Mouse (Mus musculus) ES-Bruce4 (cell line): ENCODE measurements around the gene Fbxl8. TPM values are rescaled to one million over a fixed set of nuclear protein-coding genes. Genes with fewer than 3 reads are reported as not detected.
A peak's percentile ranks its signal among the peaks of the same experiment; 100 is the strongest.
"Not testable (repeated sequence)": the region's sequence is repeated elsewhere in the genome, so short reads cannot be mapped to it uniquely, and the experiment has no call there.

Source experiments
- H3K27ac ChIP-seq: 2 replicates; pipeline ENCODE4 v1.5.1; 2012; ENCODE audit warnings: low read length, inconsistent platforms; ENCODE audit not compliant: insufficient read depth
- H3K27me3 ChIP-seq: 2 replicates; pipeline ENCODE4 v1.6.1; 2012; ENCODE audit warnings: mild to moderate bottlenecking, low read length, inconsistent platforms; ENCODE audit not compliant: control insufficient read depth, poor library complexity, insufficient read depth, severe bottlenecking
- H3K36me3 ChIP-seq: 2 replicates; pipeline ENCODE4 v1.6.1; 2012; ENCODE audit warnings: inconsistent platforms, mild to moderate bottlenecking, low read length, moderate library complexity; ENCODE audit not compliant: control insufficient read depth, poor library complexity, insufficient read depth, severe bottlenecking
- H3K4me1 ChIP-seq: one replicate; pipeline ENCODE4 v1.8.1; 2011; ENCODE audit warnings: low read length; ENCODE audit not compliant: control insufficient read depth, insufficient read depth
- H3K4me3 ChIP-seq: 2 replicates; pipeline ENCODE4 v1.5.1; 2011; ENCODE audit warnings: low read depth, mild to moderate bottlenecking, low read length
- H3K9ac ChIP-seq: 2 replicates; pipeline ENCODE4 v1.6.1; 2012; ENCODE audit warnings: low read depth, mild to moderate bottlenecking, inconsistent platforms; ENCODE audit not compliant: poor library complexity, severe bottlenecking
- H3K9me3 ChIP-seq: replicated peaks from 2 replicates; pipeline ENCODE4 v1.6.1; 2012; ENCODE audit warnings: mild to moderate bottlenecking, low read length, inconsistent platforms; ENCODE audit not compliant: control insufficient read depth, poor library complexity, insufficient read depth, severe bottlenecking
- CTCF ChIP-seq: IDR thresholded peaks from one replicate; pipeline ENCODE4 v1.8.1; 2011; ENCODE audit warnings: low read depth, low read length
- EP300 ChIP-seq: IDR thresholded peaks from 2 replicates; pipeline ENCODE4 v1.6.1; 2011; ENCODE audit warnings: low read depth, low read length; ENCODE audit not compliant: insufficient read depth
- POLR2A ChIP-seq: IDR thresholded peaks from one replicate; pipeline ENCODE4 v1.8.1; 2011; ENCODE audit warnings: low read length; ENCODE audit not compliant: insufficient read depth
- polyA plus RNA-seq: library from polyadenylated mRNA; stranded (reverse); fragments of >200 nt; gene quantifications from 2 replicates; pipeline ENCODE4 v1.2.4, GENCODE M21; 2011; ENCODE audit warnings: low read depth; ENCODE audit not compliant: missing spikeins, insufficient read depth, insufficient read length

Gene Fbxl8
- polyA plus RNA-seq, 1 experiment: 1.5 TPM

DNA sequence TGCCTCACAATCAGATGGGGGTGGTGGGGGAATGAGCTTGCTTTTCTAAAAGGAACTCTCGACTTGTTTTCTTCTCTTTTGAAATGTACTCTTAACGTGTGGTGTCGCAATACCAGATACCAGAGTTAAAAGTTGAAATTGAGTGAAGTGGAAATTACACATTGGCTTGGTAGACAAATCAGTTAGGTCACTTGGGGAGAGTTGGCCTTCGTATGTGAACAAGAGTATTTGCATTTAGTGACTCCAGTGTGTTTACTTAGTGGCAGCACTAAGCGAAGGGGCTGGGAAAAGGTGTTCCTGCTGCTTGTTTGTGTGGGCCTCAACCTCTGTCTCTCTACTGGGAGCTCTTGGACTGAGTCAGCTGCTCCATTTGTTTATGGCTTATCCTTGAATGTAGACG lies 38.5 kb upstream of the Fbxl8 start:
- H3K9ac ChIP-seq: peak overlapping the region; percentile 89
- H3K9me3 ChIP-seq: no peaks in the 10 kb centered on the region
- peak overlapping the region; percentile 78 for H3K4me3 ChIP-seq
- peaks cover 7% of the 10 kb centered on the region; the same call in 1 of the 2 replicates for H3K36me3 ChIP-seq
- no peak overlapping the region for H3K27ac ChIP-seq
- H3K4me1 ChIP-seq: peaks cover 2% of the 10 kb centered on the region
- no peak for TF ChIP-seq EP300
- H3K27me3 ChIP-seq: no peaks in the 10 kb centered on the region

- Histone ChIP-seq H3K27ac (peak overlapping the region; percentile 98), H3K36me3 (peaks cover 38% of the 10 kb centered on the region), H3K9me3 (no peaks in the 10 kb centered on the region), H3K9ac (peak overlapping the region; percentile 75; the same call in 1 of the 2 replicates), H3K4me3 (no peak overlapping the region), H3K27me3 (no peaks in the 10 kb centered on the region), H3K4me1 (peaks cover 9% of the 10 kb centered on the region)
- TF ChIP-seq POLR2A: no peak
- TF ChIP-seq EP300: 0 out of 2 replicates have a peak, but pooled peaks have one; percentile 5
- TF ChIP-seq CTCF: no peak
Observed at GRCm38 (mm10) chr8:105231503-105232320, 32.7 kb upstream of the Fbxl8 start.

DNA sequence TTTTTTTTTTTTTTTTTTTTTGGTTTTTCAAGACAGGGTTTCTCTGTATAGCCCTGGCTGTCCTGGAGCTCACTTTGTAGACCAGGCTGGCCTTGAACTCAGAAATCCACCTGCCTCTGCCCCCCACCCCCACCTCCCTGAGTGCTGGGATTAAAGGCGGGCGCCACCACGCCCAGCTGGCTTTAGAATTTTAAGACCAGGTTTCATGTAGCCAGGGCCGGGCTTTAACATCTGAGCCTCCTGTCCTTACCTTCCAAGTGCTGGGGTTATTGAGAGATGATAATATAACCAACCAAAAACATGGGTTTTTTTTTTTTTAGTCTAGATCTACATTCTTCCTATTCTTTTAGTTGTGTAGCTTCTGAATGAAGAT lies 32.1 kb upstream of the Fbxl8 start:
- H3K27me3 ChIP-seq, H3K4me1 ChIP-seq, H3K9me3 ChIP-seq, H3K27ac ChIP-seq, H3K4me3 ChIP-seq: not testable (repeated sequence)
- TF ChIP-seq EP300: 0 out of 2 replicates have a peak, but pooled peaks have one; percentile 22
- peaks cover 39% of the 10 kb centered on the region for H3K36me3 ChIP-seq
- peak overlapping the region; percentile 59; the same call in 1 of the 2 replicates for H3K9ac ChIP-seq

- Histone ChIP-seq H3K9me3 (no peaks in the 10 kb centered on the region), H3K36me3 (peaks cover 42% of the 10 kb centered on the region), H3K4me3 (no peak overlapping the region), H3K4me1 (peaks cover 11% of the 10 kb centered on the region), H3K9ac (peak overlapping the region; percentile 59; the same call in 1 of the 2 replicates), H3K27ac (peak overlapping the region; percentile 98), H3K27me3 (no peaks in the 10 kb centered on the region)
- TF ChIP-seq EP300: 0 out of 2 replicates have a peak, but pooled peaks have one; percentile 22
- TF ChIP-seq POLR2A: no peak
Observed at GRCm38 (mm10) chr8:105233126-105233935, 31.1 kb upstream of the Fbxl8 start.

GRCm38 (mm10) chr8:105235206-105235605 lies 29.2 kb upstream of the Fbxl8 start:
- Histone ChIP-seq H3K9ac (no peak overlapping the region), H3K36me3 (peaks cover 56% of the 10 kb centered on the region), H3K27me3 (no peaks in the 10 kb centered on the region), H3K27ac (no peak overlapping the region), H3K4me3 (no peak overlapping the region), H3K9me3 (no peaks in the 10 kb centered on the region), H3K4me1 (peaks cover 11% of the 10 kb centered on the region)
- TF ChIP-seq EP300: no peak
- no peak for TF ChIP-seq CTCF
- no peak for TF ChIP-seq POLR2A

- Histone ChIP-seq H3K4me3 (no peak overlapping the region), H3K9me3 (no peaks in the 10 kb centered on the region), H3K36me3 (peaks cover 73% of the 10 kb centered on the region), H3K9ac (0 out of 2 replicates have a peak overlapping the region, but pooled peaks have one; percentile 29), H3K27me3 (no peaks in the 10 kb centered on the region), H3K27ac (no peak overlapping the region), H3K4me1 (peaks cover 10% of the 10 kb centered on the region)
- TF ChIP-seq EP300 (no peak), CTCF (no peak), POLR2A (no peak)
Observed at GRCm38 (mm10) chr8:105237442-105238142, 26.9 kb upstream of the Fbxl8 start.
